Mouse (Mus musculus) heart, adult 2 months (tissue): ENCODE results near the gene Arhgap32.

Experiments
- CTCF ChIP-seq: fragments of 200-600 bp; IDR thresholded peaks from 2 replicates; pipeline ENCODE4 v1.8.1; 2022; ENCODE audit warnings: antibody characterized with exemption, mild to moderate bottlenecking, moderate library complexity
- EP300 ChIP-seq: fragments of 200-500 bp; IDR thresholded peaks from 2 replicates; pipeline ENCODE4 v1.6.1; 2011; ENCODE audit warnings: low read depth, low read length, control low read depth; ENCODE audit not compliant: insufficient read depth

DNA sequence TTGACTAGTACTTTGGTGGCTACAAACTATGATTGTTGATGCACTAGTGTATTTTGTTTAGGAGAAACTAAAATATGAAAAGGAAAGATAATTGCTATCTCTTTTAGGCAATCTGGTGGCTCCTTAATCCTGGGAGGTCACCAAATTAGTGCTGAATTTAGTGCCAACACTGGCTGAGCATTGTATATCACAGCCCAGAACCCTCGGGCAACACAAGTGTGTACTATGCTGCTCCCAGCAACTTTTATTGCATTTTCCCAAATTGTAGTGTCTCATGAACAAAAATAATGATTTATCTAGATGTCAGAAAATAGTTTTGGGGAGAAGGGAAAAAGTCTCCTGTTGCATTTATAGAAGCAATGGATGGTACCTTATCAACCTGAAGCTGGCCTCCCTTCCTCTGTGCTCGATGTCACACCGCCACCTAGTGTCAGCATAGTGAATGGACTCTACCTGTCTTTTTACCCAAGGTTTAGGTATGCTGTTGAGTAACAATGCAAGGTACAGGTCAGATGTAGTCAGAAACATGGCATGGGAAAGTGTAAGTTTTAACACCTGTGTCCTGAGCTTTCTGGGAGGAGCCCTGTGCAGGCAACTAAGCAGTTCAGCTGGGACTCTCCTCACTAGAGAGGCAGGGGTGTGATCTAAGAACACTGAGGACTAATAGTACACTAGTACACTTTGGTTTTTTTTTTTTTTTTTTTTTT, 43.1 kb downstream of the Arhgap32 start:
- TF ChIP-seq CTCF: peak; percentile 97
- TF ChIP-seq EP300: peak; percentile 88
